Mouse (Mus musculus) stomach, postnatal 0 days (tissue): ENCODE data around the gene Serpine1. TPM values are rescaled to one million over a fixed set of nuclear protein-coding genes. Genes with fewer than 3 reads are reported as not detected.
A peak's percentile ranks its signal among the peaks of the same experiment; 100 is the strongest.

ENCODE experiments used
- ATAC-seq: fragments of 200-750 bp; cut with Nextera tagmentation; 2 replicates; pipeline ENCODE4 v1.8.0; 2017; ENCODE audit not compliant: low FRiP score, low TSS enrichment
- DNase-seq: peaks from one replicate; pipeline ENCODE4 v3.0.0-alpha.2; 2016; ENCODE audit warnings: low spot score
- H3K27ac ChIP-seq: fragments of 300-500 bp; sonication (generic); replicated peaks from 2 replicates; pipeline ENCODE4 v1.5.1; 2014; ENCODE audit warnings: mild to moderate bottlenecking, control low read depth
- H3K27me3 ChIP-seq: fragments of 300-500 bp; sonication (generic); 2 replicates; pipeline ENCODE4 v1.6.1; 2014; ENCODE audit warnings: low read length; ENCODE audit not compliant: control insufficient read depth, insufficient read depth
- H3K36me3 ChIP-seq: fragments of 300-500 bp; sonication (generic); 2 replicates; pipeline ENCODE4 v1.6.1; 2014; ENCODE audit warnings: low read length, mixed read lengths; ENCODE audit not compliant: control insufficient read depth, insufficient read depth
- H3K4me1 ChIP-seq: fragments of 300-500 bp; sonication (generic); replicated peaks from 2 replicates; pipeline ENCODE4 v1.6.1; 2014; ENCODE audit warnings: antibody characterized with exemption; ENCODE audit not compliant: control insufficient read depth, insufficient read depth
- H3K4me2 ChIP-seq: fragments of 300-500 bp; sonication (generic); replicated peaks from 2 replicates; pipeline ENCODE4 v1.6.1; 2014; ENCODE audit warnings: low read depth, mild to moderate bottlenecking, control low read depth, moderate library complexity
- H3K4me3 ChIP-seq: fragments of 300-500 bp; sonication (generic); 2 replicates; pipeline ENCODE4 v1.5.1; 2014; ENCODE audit warnings: low read depth, low read length, control low read depth
- H3K9ac ChIP-seq: fragments of 300-500 bp; sonication (generic); 2 replicates; pipeline ENCODE4 v1.6.1; 2014; ENCODE audit warnings: mild to moderate bottlenecking, low read length, control low read depth, mixed read lengths
- H3K9me3 ChIP-seq: fragments of 300-500 bp; sonication (generic); 2 replicates; pipeline ENCODE4 v1.6.1; 2016; ENCODE audit warnings: low read length; ENCODE audit not compliant: control insufficient read depth
- CTCF ChIP-seq: IDR thresholded peaks from 2 replicates; pipeline ENCODE4 v1.5.1; 2016; ENCODE audit warnings: antibody characterized with exemption, low read depth, mild to moderate bottlenecking, moderate library complexity
- EP300 ChIP-seq: optimal IDR thresholded peaks from 2 replicates; pipeline ENCODE3; 2016; ENCODE audit warnings: antibody characterized with exemption
- WGBS: fragments of 180-500 bp; shearing (Covaris S2); extraction: QIAGEN DNeasy Blood & Tissue Kit; methylation state at CpG from one replicate; pipeline ENCODE4 v1.1.7; 2014; 5-methylcytosine and 5-hydroxymethylcytosine counted together
- polyA plus RNA-seq: library from polyadenylated mRNA; unstranded; fragments of >200 nt; fragmentation: Nextera tagmentation; extraction: Ambion mirVana; gene quantifications from 2 replicates; pipeline ENCODE4 v1.2.1, GENCODE M21; 2015

Gene Serpine1
- polyA plus RNA-seq, 1 experiment from 2014 or later: 0.25 TPM

GRCm38 (mm10) chr5:137062601-137063000 lies 9.5 kb downstream of the Serpine1 start:
- WGBS: 80% methylated on average over 5 of the region's 5 CpGs
- Histone ChIP-seq H3K9me3 (no peaks in the 10 kb centered on the region), H3K4me1 (no peaks in the 10 kb centered on the region), H3K4me2 (no peak overlapping the region), H3K9ac (no peak overlapping the region), H3K27me3 (no peaks in the 10 kb centered on the region), H3K27ac (no peak overlapping the region), H3K36me3 (no peaks in the 10 kb centered on the region; the same call in 1 of the 2 replicates), H3K4me3 (no peak overlapping the region)
- TF ChIP-seq CTCF: no peak
- no peak for TF ChIP-seq EP300
- ATAC-seq (no peak), DNase-seq (no peak)

- Histone ChIP-seq H3K27ac (no peak overlapping the region), H3K4me1 (no peaks in the 10 kb centered on the region), H3K9ac (no peak overlapping the region), H3K9me3 (no peaks in the 10 kb centered on the region), H3K4me3 (no peak overlapping the region), H3K4me2 (no peak overlapping the region), H3K36me3 (no peaks in the 10 kb centered on the region), H3K27me3 (no peaks in the 10 kb centered on the region)
- peak; percentile 71; the same call in 1 of the 2 replicates for ATAC-seq
- TF ChIP-seq CTCF (peak; percentile 62), EP300 (no peak)
- 18% methylated on average over 12 of the region's 12 CpGs for WGBS
- peak; percentile 34 for DNase-seq
Observed at GRCm38 (mm10) chr5:137061809-137062481, 10.1 kb downstream of the Serpine1 start.

GRCm38 (mm10) chr5:137054873-137055272 lies 17.2 kb downstream of the Serpine1 start:
- Histone ChIP-seq H3K27me3 (no peaks in the 10 kb centered on the region), H3K27ac (no peak overlapping the region), H3K4me3 (no peak overlapping the region), H3K4me1 (no peaks in the 10 kb centered on the region), H3K4me2 (no peak overlapping the region), H3K9ac (no peak overlapping the region), H3K36me3 (no peaks in the 10 kb centered on the region), H3K9me3 (no peaks in the 10 kb centered on the region)
- ATAC-seq: no peak
- DNase-seq: no peak
- no peak for TF ChIP-seq CTCF
- no peak for TF ChIP-seq EP300
- WGBS: 75% methylated on average over 5 of the region's 5 CpGs

- ATAC-seq: no peak
- no peaks in the 10 kb centered on the region for H3K27me3 ChIP-seq
Observed at GRCm38 (mm10) chr5:137054299-137054698, 17.8 kb downstream of the Serpine1 start.

GRCm38 (mm10) chr5:137051914-137052505 lies 20.1 kb downstream of the Serpine1 start:
- no peaks in the 10 kb centered on the region for H3K4me1 ChIP-seq
- H3K4me3 ChIP-seq: no peak overlapping the region
- no peak for TF ChIP-seq CTCF
- TF ChIP-seq EP300: no peak
- no peaks in the 10 kb centered on the region for H3K9me3 ChIP-seq
- no peaks in the 10 kb centered on the region for H3K36me3 ChIP-seq
- DNase-seq (peak; percentile 24), ATAC-seq (peak; percentile 60)
- no peak overlapping the region for H3K27ac ChIP-seq
- no peak overlapping the region for H3K9ac ChIP-seq
- 57% methylated on average over 5 of the region's 5 CpGs for WGBS
- no peaks in the 10 kb centered on the region for H3K27me3 ChIP-seq
- H3K4me2 ChIP-seq: no peak overlapping the region

More at GRCm38 (mm10) chr5:137054299-137054698, 17.8 kb downstream of the Serpine1 start:
- DNase-seq: no peak
- no peaks in the 10 kb centered on the region for H3K9me3 ChIP-seq
- no peak overlapping the region for H3K9ac ChIP-seq
- no peaks in the 10 kb centered on the region for H3K36me3 ChIP-seq
- no peak for TF ChIP-seq EP300
- TF ChIP-seq CTCF: no peak
- 82% methylated on average over 7 of the region's 7 CpGs for WGBS
- H3K4me2 ChIP-seq: no peak overlapping the region
- no peak overlapping the region for H3K4me3 ChIP-seq
- no peaks in the 10 kb centered on the region for H3K4me1 ChIP-seq
- H3K27ac ChIP-seq: no peak overlapping the region

- H3K4me3 ChIP-seq: no peak overlapping the region
- H3K27ac ChIP-seq: no peak overlapping the region
- no peak overlapping the region for H3K9ac ChIP-seq
- no peak for DNase-seq
- ATAC-seq: no peak
- no peak overlapping the region for H3K4me2 ChIP-seq
- no peaks in the 10 kb centered on the region for H3K36me3 ChIP-seq
- no peak for TF ChIP-seq EP300
- no peak for TF ChIP-seq CTCF
- H3K27me3 ChIP-seq: no peaks in the 10 kb centered on the region
- no peaks in the 10 kb centered on the region for H3K4me1 ChIP-seq
- 46% methylated on average over 6 of the region's 6 CpGs for WGBS
- H3K9me3 ChIP-seq: no peaks in the 10 kb centered on the region
Observed at GRCm38 (mm10) chr5:137051125-137051524, 20.9 kb downstream of the Serpine1 start.
